10 mouse cellular contexts compared by ENCODE assay signal in the genomic region with DNA sequence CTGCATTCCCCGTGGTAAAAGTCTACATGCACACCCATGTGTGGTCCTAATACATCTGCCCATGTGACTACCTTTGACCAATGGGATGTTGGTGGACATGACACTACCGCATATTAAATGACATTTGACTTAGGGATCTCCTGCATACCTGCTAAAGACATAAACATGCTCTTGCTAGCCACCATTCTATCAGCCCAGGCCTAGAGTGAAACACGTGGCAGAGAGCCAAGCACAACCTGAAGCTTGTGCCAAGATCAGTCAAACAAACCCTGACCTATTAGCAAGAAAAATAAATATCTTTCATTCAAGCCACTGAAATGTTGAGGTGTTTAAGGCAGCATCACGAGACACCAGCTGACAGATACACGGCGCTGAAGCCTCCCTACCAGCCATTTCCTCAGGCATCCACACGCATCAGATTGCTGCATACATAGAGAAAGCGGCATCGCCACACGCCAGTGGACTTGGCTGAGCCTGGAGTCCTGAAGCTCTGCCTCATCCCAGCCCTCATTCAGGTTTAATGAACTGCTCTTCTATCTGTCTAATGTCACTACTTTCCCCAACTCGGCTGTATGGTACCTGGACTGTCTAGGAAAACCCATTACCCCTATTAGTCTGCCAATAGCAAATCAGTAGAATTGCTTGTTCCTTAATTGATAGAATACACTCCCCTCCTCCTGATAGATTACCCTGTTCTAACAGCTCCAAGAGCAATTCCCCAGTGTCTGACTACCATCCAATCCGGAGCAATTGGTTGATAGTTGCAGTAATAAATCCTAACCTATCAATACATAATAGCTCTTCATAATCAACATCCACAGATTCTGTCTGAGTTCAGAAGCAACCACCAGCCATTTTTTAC.
DNase-seq lines count a peak whose midpoint lies in the region; ATAC-seq and TF ChIP-seq lines count a peak whose summit lies in the region.
"Had no signal": no experiment of that assay in that cellular context is flagged by ENCODE, and none has a peak within 500 bp of the region (broad histone marks: within the 10 kb centered on the region; RNA-seq: fewer than 3 reads in every experiment).

No protein-coding gene starts in this region.

- no peaks in the 10 kb centered on the region for H3K4me1 ChIP-seq in forebrain, embryonic 14.5 days (ENCODE audit: control insufficient read depth, insufficient read depth, low read length)
- H3K4me1 ChIP-seq in forebrain, embryonic 11.5 days (replicated peaks; ENCODE audit: control insufficient read depth, insufficient read depth, low read length) = no peaks in the 10 kb centered on the region
- no peaks in the 10 kb centered on the region for H3K4me1 ChIP-seq in lung, embryonic 16.5 days (replicated peaks; ENCODE audit: control insufficient read depth, insufficient read depth, low read length)
- H3K4me1 ChIP-seq in lung, adult 2 months (ENCODE audit: control insufficient read depth, insufficient read depth, low read length) = no peaks in the 10 kb centered on the region
- H3K4me1 ChIP-seq in hindbrain, postnatal 0 days (ENCODE audit: insufficient read depth, low read length) = no peaks in the 10 kb centered on the region
- H3K4me1 ChIP-seq in neural tube, embryonic 12.5 days = 0 out of 2 replicates have a peak, but pooled peaks cover 7% of the 10 kb centered on the region

- H3K36me3 ChIP-seq in forebrain, embryonic 14.5 days (ENCODE audit: control insufficient read depth, insufficient read depth, low read length) = no peaks in the 10 kb centered on the region
- H3K36me3 ChIP-seq in forebrain, embryonic 11.5 days (ENCODE audit: control insufficient read depth, insufficient read depth, low read length) = no peaks in the 10 kb centered on the region
- H3K36me3 ChIP-seq in lung, embryonic 16.5 days (ENCODE audit: control insufficient read depth, insufficient read depth, low read length) = no peaks in the 10 kb centered on the region
- H3K36me3 ChIP-seq in hindbrain, postnatal 0 days (ENCODE audit: insufficient read depth, low read length) = no peaks in the 10 kb centered on the region
- H3K36me3 ChIP-seq in neural tube, embryonic 12.5 days = no peaks in the 10 kb centered on the region

- H3K9ac ChIP-seq in forebrain, embryonic 14.5 days (ENCODE audit: low read length) = no peak overlapping the region
- no peak overlapping the region for H3K9ac ChIP-seq in forebrain, embryonic 11.5 days (ENCODE audit: low read length)
- H3K9ac ChIP-seq in lung, embryonic 16.5 days (ENCODE audit: low read length) = no peak overlapping the region
- H3K9ac ChIP-seq in hindbrain, postnatal 0 days (replicated peaks; ENCODE audit: low read length) = no peak overlapping the region
- no peak overlapping the region for H3K9ac ChIP-seq in neural tube, embryonic 12.5 days

- no peak for ATAC-seq in forebrain, embryonic 14.5 days
- ATAC-seq in forebrain, embryonic 11.5 days (replicated peaks; ENCODE audit: low FRiP score) = no peak
- 0 out of 2 replicates have a peak, but pooled peaks have one; percentile 20 for ATAC-seq in lung, embryonic 16.5 days (ENCODE audit: low read depth)
- ATAC-seq in hindbrain, postnatal 0 days = peak; percentile 74
- peak; percentile 26 for ATAC-seq in neural tube, embryonic 12.5 days (ENCODE audit: low FRiP score, low read depth)
- ATAC-seq in granulocyte monocyte progenitor cell, adult 5-6 weeks (replicated peaks; ENCODE audit: poor library complexity, severe bottlenecking) = no peak
- ATAC-seq: intestine, embryonic 16.5 days had no signal

- TF ChIP-seq CTCF in lung, adult 2 months (IDR thresholded peaks at IDR 0.05; ENCODE audit: insufficient read depth, low read length) = no peak
- no peak for TF ChIP-seq CTCF in hindbrain, postnatal 0 days (IDR thresholded peaks at IDR 0.05; ENCODE audit: low read depth)
- TF ChIP-seq CTCF in layer of hippocampus, adult 2 months (conservative IDR thresholded peaks at IDR 0.05) = no peak

- peak; percentile 25 for DNase-seq in forebrain, embryonic 14.5 days (ENCODE audit: low spot score)
- DNase-seq in forebrain, embryonic 11.5 days (ENCODE audit: low spot score) = no peak
- no peak for DNase-seq in lung, adult 2 months
- DNase-seq in hindbrain, postnatal 0 days (ENCODE audit: low spot score) = peak; percentile 35
- DNase-seq in layer of hippocampus, adult 2 months (ENCODE audit: low spot score in 2 of 2) = no peak
- DNase-seq: right cerebral cortex, postnatal 25 days had no signal

- TF ChIP-seq POLR2A in lung, adult 2 months (IDR thresholded peaks at IDR 0.05; ENCODE audit: borderline replicate concordance, extremely low read depth, low read depth, low read length) = no peak

- H3K4me2 ChIP-seq in forebrain, embryonic 14.5 days (ENCODE audit: low read length) = no peak overlapping the region
- H3K4me2 ChIP-seq in forebrain, embryonic 11.5 days (ENCODE audit: low read depth, low read length, severe bottlenecking) = no peak overlapping the region
- H3K4me2 ChIP-seq in lung, embryonic 16.5 days (ENCODE audit: low read depth, low read length) = no peak overlapping the region
- H3K4me2 ChIP-seq in hindbrain, postnatal 0 days (ENCODE audit: low read depth, low read length) = no peak overlapping the region
- H3K4me2 ChIP-seq in neural tube, embryonic 12.5 days (replicated peaks) = no peak overlapping the region

- 74% methylated on average over 12 of the region's 12 CpGs for WGBS in forebrain, embryonic 14.5 days
- 93% methylated on average over 12 of the region's 12 CpGs for WGBS in forebrain, embryonic 11.5 days
- 33% methylated on average over 12 of the region's 12 CpGs for WGBS in lung, embryonic 16.5 days
- 45% methylated on average over 12 of the region's 12 CpGs for WGBS in lung, adult 2 months
- 58% methylated on average over 12 of the region's 12 CpGs for WGBS in hindbrain, postnatal 0 days
- WGBS in neural tube, embryonic 12.5 days = 61% methylated on average over 12 of the region's 12 CpGs

- H3K27me3 ChIP-seq in forebrain, embryonic 14.5 days (replicated peaks; ENCODE audit: control insufficient read depth, insufficient read depth, low read length) = peaks cover 81% of the 10 kb centered on the region
- peaks cover 59% of the 10 kb centered on the region for H3K27me3 ChIP-seq in forebrain, embryonic 11.5 days (ENCODE audit: control insufficient read depth, insufficient read depth, low read length)
- no peaks in the 10 kb centered on the region for H3K27me3 ChIP-seq in lung, embryonic 16.5 days (ENCODE audit: control insufficient read depth, insufficient read depth, low read depth, low read length)
- peaks cover 5% of the 10 kb centered on the region; the same call in 1 of the 2 replicates for H3K27me3 ChIP-seq in hindbrain, postnatal 0 days (ENCODE audit: insufficient read depth, low read length)
- no peaks in the 10 kb centered on the region for H3K27me3 ChIP-seq in neural tube, embryonic 12.5 days (replicated peaks)

- no peaks in the 10 kb centered on the region for H3K9me3 ChIP-seq in forebrain, embryonic 14.5 days (replicated peaks; ENCODE audit: control insufficient read depth, low read length)
- no peaks in the 10 kb centered on the region for H3K9me3 ChIP-seq in forebrain, embryonic 11.5 days (ENCODE audit: control insufficient read depth, low read length)
- H3K9me3 ChIP-seq in lung, embryonic 16.5 days (ENCODE audit: control insufficient read depth, low read length) = no peaks in the 10 kb centered on the region
- no peaks in the 10 kb centered on the region for H3K9me3 ChIP-seq in hindbrain, postnatal 0 days (ENCODE audit: low read length)
- H3K9me3 ChIP-seq in neural tube, embryonic 12.5 days = no peaks in the 10 kb centered on the region

- no peak overlapping the region for H3K4me3 ChIP-seq in forebrain, embryonic 14.5 days (ENCODE audit: low read depth, low read length)
- H3K4me3 ChIP-seq in forebrain, embryonic 11.5 days (ENCODE audit: low read depth, low read length) = no peak overlapping the region
- H3K4me3 ChIP-seq in lung, embryonic 16.5 days (ENCODE audit: low read length) = no peak overlapping the region
- H3K4me3 ChIP-seq in lung, adult 2 months (replicated peaks; ENCODE audit: extremely low read depth, low read depth, low read length) = no peak overlapping the region
- H3K4me3 ChIP-seq in hindbrain, postnatal 0 days (ENCODE audit: low read length) = no peak overlapping the region
- no peak overlapping the region for H3K4me3 ChIP-seq in neural tube, embryonic 12.5 days
- no peak overlapping the region for H3K4me3 ChIP-seq in layer of hippocampus, adult 2 months

- H3K27ac ChIP-seq in forebrain, embryonic 14.5 days (ENCODE audit: low read depth, low read length) = no peak overlapping the region
- H3K27ac ChIP-seq in forebrain, embryonic 11.5 days (ENCODE audit: low read depth, low read length) = no peak overlapping the region
- H3K27ac ChIP-seq in lung, embryonic 16.5 days (ENCODE audit: low read length) = no peak overlapping the region
- no peak overlapping the region for H3K27ac ChIP-seq in hindbrain, postnatal 0 days
- H3K27ac ChIP-seq in neural tube, embryonic 12.5 days = no peak overlapping the region
- H3K27ac ChIP-seq in layer of hippocampus, adult 2 months = no peak overlapping the region

Comparison
In these comparisons a context has a peak if more than half of its experiments do, and no peak if none do; other contexts are left out.
1. DNase-seq: peak in forebrain, embryonic 14.5 days (single experiment) and hindbrain, postnatal 0 days (single experiment); none in forebrain, embryonic 11.5 days (single experiment), lung, adult 2 months (single experiment) and layer of hippocampus, adult 2 months (0 of 2).
2. ATAC-seq: peak in lung, embryonic 16.5 days (single experiment), hindbrain, postnatal 0 days (single experiment) and neural tube, embryonic 12.5 days (single experiment); none in forebrain, embryonic 14.5 days (single experiment), forebrain, embryonic 11.5 days (single experiment) and granulocyte monocyte progenitor cell, adult 5-6 weeks (single experiment).